Mouse (Mus musculus) forebrain, embryonic 11.5 days (tissue): ENCODE measurements around the gene Zc3hav1. TPM values are rescaled to one million over a fixed set of nuclear protein-coding genes. Genes with fewer than 3 reads are reported as not detected.

Experiments used
- ATAC-seq: fragments of 200-750 bp; cut with Nextera tagmentation; replicated peaks from 2 replicates; pipeline ENCODE4 v1.8.0; 2017; ENCODE audit warnings: moderate TSS enrichment; ENCODE audit not compliant: low FRiP score
- DNase-seq: peaks from one replicate; pipeline ENCODE4 v3.0.0-alpha.2; 2017; ENCODE audit warnings: low spot score
- H3K27ac ChIP-seq: fragments of 300-500 bp; sonication (generic); 2 replicates; pipeline ENCODE4 v1.5.1; 2014; ENCODE audit warnings: low read depth, low read length
- H3K27me3 ChIP-seq: fragments of 300-500 bp; sonication (generic); 2 replicates; pipeline ENCODE4 v1.6.1; 2014; ENCODE audit warnings: mild to moderate bottlenecking, low read length, mixed read lengths; ENCODE audit not compliant: control insufficient read depth, insufficient read depth
- H3K36me3 ChIP-seq: fragments of 300-500 bp; sonication (generic); 2 replicates; pipeline ENCODE4 v1.6.1; 2014; ENCODE audit warnings: mild to moderate bottlenecking, low read length, moderate library complexity, mixed read lengths; ENCODE audit not compliant: control insufficient read depth, insufficient read depth
- H3K4me1 ChIP-seq: fragments of 300-500 bp; sonication (generic); replicated peaks from 2 replicates; pipeline ENCODE4 v1.6.1; 2014; ENCODE audit warnings: low read length, mixed read lengths; ENCODE audit not compliant: control insufficient read depth, insufficient read depth
- H3K4me2 ChIP-seq: fragments of 300-500 bp; sonication (generic); 2 replicates; pipeline ENCODE4 v1.6.1; 2014; ENCODE audit warnings: low read depth, mild to moderate bottlenecking, low read length, moderate library complexity, mixed read lengths; ENCODE audit not compliant: severe bottlenecking
- H3K4me3 ChIP-seq: fragments of 300-500 bp; sonication (generic); 2 replicates; pipeline ENCODE4 v1.5.1; 2014; ENCODE audit warnings: low read depth, low read length
- H3K9ac ChIP-seq: fragments of 300-500 bp; sonication (generic); 2 replicates; pipeline ENCODE4 v1.6.1; 2014; ENCODE audit warnings: low read length
- H3K9me3 ChIP-seq: fragments of 300-500 bp; sonication (generic); 2 replicates; pipeline ENCODE4 v1.6.1; 2016; ENCODE audit warnings: low read length, mixed read lengths; ENCODE audit not compliant: control insufficient read depth
- WGBS: fragments of 180-500 bp; shearing (Covaris S2); extraction: QIAGEN DNeasy Blood & Tissue Kit; methylation state at CpG from one replicate; pipeline ENCODE4 v1.1.7; 2014; 5-methylcytosine and 5-hydroxymethylcytosine counted together
- polyA plus RNA-seq: library from polyadenylated mRNA; unstranded; fragments of >200 nt; fragmentation: Nextera tagmentation; extraction: Ambion mirVana; gene quantifications from 2 replicates; pipeline ENCODE4 v1.2.1, GENCODE M21; 2014

The Zc3hav1 gene
- polyA plus RNA-seq, 1 experiment from 2014 or later: 1.7 TPM

GRCm38 (mm10) chr6:38255794-38256193, 98.6 kb downstream of the Zc3hav1 start:
- WGBS: 70% methylated on average over 2 of the region's 2 CpGs
- H3K36me3 ChIP-seq: no peaks in the 10 kb centered on the region
- no peaks in the 10 kb centered on the region for H3K9me3 ChIP-seq
- H3K4me3 ChIP-seq: no peak overlapping the region
- DNase-seq (no peak), ATAC-seq (no peak)
- H3K9ac ChIP-seq: no peak overlapping the region
- no peak overlapping the region for H3K27ac ChIP-seq
- no peak overlapping the region for H3K4me2 ChIP-seq
- H3K27me3 ChIP-seq: peaks cover 2% of the 10 kb centered on the region; the same call in 1 of the 2 replicates
- H3K4me1 ChIP-seq: peaks cover 12% of the 10 kb centered on the region; the same call in 1 of the 2 replicates

Other genes starting within 250 kb of the Zc3hav1 start
- not detected in 2 replicates for gene Tmem213, start 245.3 kb downstream of the Zc3hav1 start, polyA plus RNA-seq
- not detected in 2 replicates for gene Atp6v0a4, start 230.0 kb downstream of the Zc3hav1 start, polyA plus RNA-seq
- 13.4 and 15.0 TPM in 2 replicates for gene D630045J12Rik, start 100.6 kb downstream of the Zc3hav1 start, polyA plus RNA-seq
- gene Zc3hav1l, start 55.3 kb downstream of the Zc3hav1 start, polyA plus RNA-seq: 15.8 and 16.4 TPM in 2 replicates
- 13.5 and 16.5 TPM in 2 replicates for gene Ttc26, start 26.9 kb upstream of the Zc3hav1 start, polyA plus RNA-seq
- 20.5 and 27.1 TPM in 2 replicates for gene Ubn2, start 79.3 kb upstream of the Zc3hav1 start, polyA plus RNA-seq
- 107 and 110 TPM in 2 replicates for gene Fmc1, start 178.9 kb upstream of the Zc3hav1 start, polyA plus RNA-seq
- 47.5 and 48.5 TPM in 2 replicates for gene Luc7l2, start 196.7 kb upstream of the Zc3hav1 start, polyA plus RNA-seq